In the genomic region with DNA sequence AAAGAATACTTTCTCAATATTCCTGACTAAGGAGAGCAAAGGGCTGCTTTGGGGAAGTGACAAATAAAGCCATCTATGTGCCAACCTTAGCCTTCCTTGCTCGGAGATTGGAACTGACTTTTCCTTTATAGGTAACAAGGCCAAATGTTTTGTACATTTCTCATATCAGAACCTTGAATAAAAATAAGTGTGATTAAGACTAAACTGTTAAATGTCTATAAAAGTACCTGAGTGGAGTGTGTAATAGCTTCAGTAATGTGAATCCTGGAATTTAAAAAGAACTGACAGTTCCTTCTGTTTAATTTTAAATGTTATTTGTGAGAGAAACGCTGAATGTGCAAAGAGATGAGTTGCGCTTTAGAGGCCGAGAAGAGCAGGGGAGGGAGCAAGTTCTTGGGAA, we compare ENCODE assay signal across 16 mouse cellular contexts.
"Had no signal": no experiment of that assay in that cellular context is flagged by ENCODE, and none has a peak within 500 bp of the region (broad histone marks: within the 10 kb centered on the region; RNA-seq: fewer than 3 reads in every experiment).

No protein-coding gene starts in this region.

- DNase-seq: retina, postnatal 1 day; right cerebral cortex, adult 18-20 months; right cerebral cortex, postnatal 14 days; right cerebral cortex, postnatal 25 days; right cerebral cortex, postnatal 4 days; spleen, adult 18-20 months; thymus, adult 18-20 months; thymus, adult 2 months; thymus, postnatal 14 days; thymus, postnatal 25 days; thymus, postnatal 36 days; thymus, postnatal 4 days had no signal

- H3K4me2 ChIP-seq: neural tube, embryonic 13.5 days; neural tube, embryonic 15.5 days; stomach, embryonic 15.5 days had no signal

- H3K9ac ChIP-seq: neural tube, embryonic 13.5 days; neural tube, embryonic 15.5 days; stomach, embryonic 15.5 days had no signal

- H3K36me3 ChIP-seq: neural tube, embryonic 13.5 days; neural tube, embryonic 15.5 days; stomach, embryonic 15.5 days had no signal

- H3K27me3 ChIP-seq: neural tube, embryonic 13.5 days; neural tube, embryonic 15.5 days; stomach, embryonic 15.5 days had no signal

- H3K4me1 ChIP-seq: neural tube, embryonic 13.5 days; neural tube, embryonic 15.5 days; stomach, embryonic 15.5 days had no signal

- H3K4me3 ChIP-seq: neural tube, embryonic 13.5 days; neural tube, embryonic 15.5 days; stomach, embryonic 15.5 days had no signal

- H3K27ac ChIP-seq: neural tube, embryonic 13.5 days; neural tube, embryonic 15.5 days; stomach, embryonic 15.5 days; stomach, postnatal 0 days had no signal

- H3K9me3 ChIP-seq: neural tube, embryonic 13.5 days; neural tube, embryonic 15.5 days; stomach, embryonic 15.5 days had no signal
